Mouse (Mus musculus) olfactory bulb, adult 2 months (tissue): ENCODE data around the gene Gm8773.

Source experiments
- CTCF ChIP-seq: fragments of 200-500 bp; IDR thresholded peaks from 2 replicates; pipeline ENCODE4 v1.5.1; 2012; ENCODE audit warnings: low read depth, mild to moderate bottlenecking, low read length, moderate library complexity; ENCODE audit not compliant: insufficient read depth
- POLR2A ChIP-seq: fragments of 200-500 bp; IDR thresholded peaks from 2 replicates; pipeline ENCODE4 v1.6.1; 2012; ENCODE audit warnings: mild to moderate bottlenecking, low read depth, low read length, moderate library complexity; ENCODE audit not compliant: insufficient read depth

- no peak for TF ChIP-seq CTCF
- no peak for TF ChIP-seq POLR2A
Observed at GRCm38 (mm10) chr5:5561041-5561706, 12.4 kb upstream of the Gm8773 start.
